ENCODE assay signal across 9 mouse cellular contexts in the genomic region with DNA sequence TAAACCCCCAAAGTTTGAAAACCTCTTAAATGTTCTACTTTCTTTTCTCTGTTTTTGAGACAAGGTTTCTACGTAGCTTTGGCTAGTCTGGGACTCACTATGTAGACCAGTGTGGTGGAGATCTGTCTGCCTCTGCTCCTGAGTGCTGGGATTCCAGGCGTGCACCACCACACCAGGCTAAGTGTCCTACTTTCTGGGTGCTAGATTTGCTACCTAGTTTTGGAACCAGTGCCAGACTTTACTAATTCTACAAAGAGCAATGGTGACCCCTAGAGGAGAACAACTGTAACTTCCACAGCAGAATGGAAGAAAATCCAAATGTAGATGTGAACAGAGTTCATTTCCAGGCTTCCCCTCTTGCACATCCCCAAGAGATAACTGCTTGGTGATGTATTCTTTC. TPM values are rescaled to one million over a fixed set of nuclear protein-coding genes. Genes with fewer than 3 reads are reported as not detected.
DNase-seq lines count a peak whose midpoint lies in the region; ATAC-seq lines count a peak whose summit lies in the region.
"Had no signal": no experiment of that assay in that cellular context is flagged by ENCODE, and none has a peak within 500 bp of the region (broad histone marks: within the 10 kb centered on the region; RNA-seq: fewer than 3 reads in every experiment).

No protein-coding gene starts in this region.

- DNase-seq in embryonic facial prominence, embryonic 11.5 days (ENCODE audit: low spot score) = peak; percentile 76
- DNase-seq in embryonic facial prominence, embryonic 10.5 days (ENCODE audit: low spot score) = no peak
- peak; percentile 90 for DNase-seq in midbrain, embryonic 11.5 days (ENCODE audit: low spot score, missing footprints)
- no peak for DNase-seq in midbrain, embryonic 10.5 days (ENCODE audit: low spot score)
- peak; percentile 48 to 62 for DNase-seq in cerebellum, adult 18-20 months
- DNase-seq in heart, postnatal 10 days = peak; percentile 52 to 63
- no peak for DNase-seq in yolk sac, embryonic 10.5 days (ENCODE audit: low spot score)

- no peak overlapping the region for H3K4me3 ChIP-seq in embryonic facial prominence, embryonic 11.5 days (ENCODE audit: low read depth, low read length)
- H3K4me3 ChIP-seq in embryonic facial prominence, embryonic 10.5 days = no peak overlapping the region
- H3K4me3 ChIP-seq in midbrain, embryonic 11.5 days (ENCODE audit: low read depth, low read length) = no peak overlapping the region
- H3K4me3 ChIP-seq in midbrain, embryonic 10.5 days = no peak overlapping the region
- H3K4me3 ChIP-seq: neural tube, embryonic 13.5 days had no signal

- H3K36me3 ChIP-seq in embryonic facial prominence, embryonic 11.5 days (replicated peaks; ENCODE audit: control insufficient read depth, insufficient read depth, low read depth, low read length) = no peaks in the 10 kb centered on the region
- H3K36me3 ChIP-seq in embryonic facial prominence, embryonic 10.5 days (replicated peaks) = peaks cover 16% of the 10 kb centered on the region; the same call in 1 of the 2 replicates
- no peaks in the 10 kb centered on the region for H3K36me3 ChIP-seq in midbrain, embryonic 11.5 days (ENCODE audit: control insufficient read depth, insufficient read depth, low read length)
- peaks cover 7% of the 10 kb centered on the region; the same call in 1 of the 2 replicates for H3K36me3 ChIP-seq in midbrain, embryonic 10.5 days

- no peaks in the 10 kb centered on the region for H3K27me3 ChIP-seq in embryonic facial prominence, embryonic 11.5 days (ENCODE audit: control insufficient read depth, insufficient read depth, low read length)
- no peaks in the 10 kb centered on the region for H3K27me3 ChIP-seq in embryonic facial prominence, embryonic 10.5 days (replicated peaks; ENCODE audit: low read depth, poor library complexity, severe bottlenecking)
- H3K27me3 ChIP-seq in midbrain, embryonic 11.5 days (ENCODE audit: control insufficient read depth, insufficient read depth, low read length) = no peaks in the 10 kb centered on the region
- no peaks in the 10 kb centered on the region for H3K27me3 ChIP-seq in midbrain, embryonic 10.5 days (ENCODE audit: low read depth, poor library complexity, severe bottlenecking)
- H3K27me3 ChIP-seq: neural tube, embryonic 13.5 days had no signal

- H3K9ac ChIP-seq in embryonic facial prominence, embryonic 11.5 days (replicated peaks; ENCODE audit: low read length) = no peak overlapping the region
- no peak overlapping the region for H3K9ac ChIP-seq in midbrain, embryonic 11.5 days (ENCODE audit: low read length)
- H3K9ac ChIP-seq: neural tube, embryonic 13.5 days had no signal

- ATAC-seq in embryonic facial prominence, embryonic 11.5 days (replicated peaks; ENCODE audit: insufficient number of reproducible peaks, low FRiP score, low TSS enrichment, low read depth) = no peak
- ATAC-seq in midbrain, embryonic 11.5 days (ENCODE audit: low FRiP score) = no peak
- peak; percentile 78 for ATAC-seq in neutrophil, adult 5-6 weeks (ENCODE audit: extremely low read depth, insufficient number of reproducible peaks, low FRiP score, poor library complexity, severe bottlenecking)

- no peaks in the 10 kb centered on the region for H3K9me3 ChIP-seq in embryonic facial prominence, embryonic 11.5 days (replicated peaks; ENCODE audit: control insufficient read depth, low read length)
- no peaks in the 10 kb centered on the region for H3K9me3 ChIP-seq in embryonic facial prominence, embryonic 10.5 days
- H3K9me3 ChIP-seq in midbrain, embryonic 11.5 days (ENCODE audit: control insufficient read depth, low read length) = no peaks in the 10 kb centered on the region
- H3K9me3 ChIP-seq in midbrain, embryonic 10.5 days (replicated peaks) = no peaks in the 10 kb centered on the region
- H3K9me3 ChIP-seq: neural tube, embryonic 13.5 days had no signal

- H3K27ac ChIP-seq in embryonic facial prominence, embryonic 11.5 days (replicated peaks; ENCODE audit: low read depth, low read length) = no peak overlapping the region
- no peak overlapping the region for H3K27ac ChIP-seq in embryonic facial prominence, embryonic 10.5 days (replicated peaks)
- H3K27ac ChIP-seq in midbrain, embryonic 11.5 days (ENCODE audit: low read depth, low read length) = no peak overlapping the region
- no peak overlapping the region for H3K27ac ChIP-seq in midbrain, embryonic 10.5 days (replicated peaks)
- H3K27ac ChIP-seq: neural tube, embryonic 13.5 days had no signal

- no peak overlapping the region for H3K4me2 ChIP-seq in embryonic facial prominence, embryonic 11.5 days (ENCODE audit: low read depth, low read length)
- H3K4me2 ChIP-seq in midbrain, embryonic 11.5 days = no peak overlapping the region
- H3K4me2 ChIP-seq: neural tube, embryonic 13.5 days had no signal

- intact Hi-C loops in heart, postnatal 10 days (cut with DNase I) = loop anchor here (1.0 to 5.0 kb wide), 3 partner anchors 55 to 189 kb away; partner anchors contain the start of gene Plekho1

- 44% methylated on average over 2 of the region's 2 CpGs for WGBS in embryonic facial prominence, embryonic 11.5 days
- WGBS in embryonic facial prominence, embryonic 10.5 days = 44% methylated on average over 2 of the region's 2 CpGs
- WGBS in midbrain, embryonic 11.5 days = 54% methylated on average over 2 of the region's 2 CpGs
- WGBS in midbrain, embryonic 10.5 days = 59% methylated on average over 2 of the region's 2 CpGs

- no peaks in the 10 kb centered on the region for H3K4me1 ChIP-seq in embryonic facial prominence, embryonic 11.5 days (ENCODE audit: control insufficient read depth, insufficient read depth, low read length)
- H3K4me1 ChIP-seq in embryonic facial prominence, embryonic 10.5 days = peaks cover 5% of the 10 kb centered on the region
- no peaks in the 10 kb centered on the region for H3K4me1 ChIP-seq in midbrain, embryonic 11.5 days (ENCODE audit: control insufficient read depth, insufficient read depth, low read length)
- H3K4me1 ChIP-seq in midbrain, embryonic 10.5 days = peaks cover 6% of the 10 kb centered on the region

RNA-seq across cellular contexts. Expression of gene Vps45, which starts 6.4 kb away (rescaled TPM):
- polyA plus RNA-seq in embryonic facial prominence, embryonic 11.5 days (2014; fragmentation: Nextera tagmentation; extraction: Ambion mirVana) = 20.7 and 21.3 TPM in 2 replicates
- polyA plus RNA-seq in embryonic facial prominence, embryonic 10.5 days (2016; fragmentation: Nextera tagmentation; extraction: Ambion mirVana) = 22.4 and 26.5 TPM in 2 replicates
- polyA plus RNA-seq in midbrain, embryonic 11.5 days (2014; fragmentation: Nextera tagmentation; extraction: Ambion mirVana) = 24.7 and 29.5 TPM in 2 replicates
- 28.6 and 33.3 TPM in 2 replicates for polyA plus RNA-seq in midbrain, embryonic 10.5 days (2016; fragmentation: Nextera tagmentation; extraction: Ambion mirVana)
- 10 to 100 TPM; 24.7 to 34.4 TPM for total RNA-seq in heart, postnatal 10 days (2021)
- total RNA-seq in neutrophil, adult 5-6 weeks (2017) = 8.4 and 9.7 TPM in 2 replicates

RNA-seq across cellular contexts. Expression of gene Otud7b, which starts 52.5 kb away (rescaled TPM):
- 10.7 and 12.1 TPM in 2 replicates for polyA plus RNA-seq in embryonic facial prominence, embryonic 11.5 days (2014; fragmentation: Nextera tagmentation; extraction: Ambion mirVana)
- polyA plus RNA-seq in embryonic facial prominence, embryonic 10.5 days (2016; fragmentation: Nextera tagmentation; extraction: Ambion mirVana) = 20.8 and 21.7 TPM in 2 replicates
- polyA plus RNA-seq in midbrain, embryonic 11.5 days (2014; fragmentation: Nextera tagmentation; extraction: Ambion mirVana) = 8.8 and 9.4 TPM in 2 replicates
- polyA plus RNA-seq in midbrain, embryonic 10.5 days (2016; fragmentation: Nextera tagmentation; extraction: Ambion mirVana) = 16.5 and 18.9 TPM in 2 replicates
- total RNA-seq in heart, postnatal 10 days (2021) = 10 to 100 TPM; 50.9 to 51.0 TPM
- total RNA-seq in neutrophil, adult 5-6 weeks (2017) = 47.3 and 48.0 TPM in 2 replicates

RNA-seq across cellular contexts. Expression of gene Plekho1, which starts 56.0 kb away (rescaled TPM):
- 63.1 and 64.8 TPM in 2 replicates for polyA plus RNA-seq in embryonic facial prominence, embryonic 11.5 days (2014; fragmentation: Nextera tagmentation; extraction: Ambion mirVana)
- 73.2 and 78.5 TPM in 2 replicates for polyA plus RNA-seq in embryonic facial prominence, embryonic 10.5 days (2016; fragmentation: Nextera tagmentation; extraction: Ambion mirVana)
- polyA plus RNA-seq in midbrain, embryonic 11.5 days (2014; fragmentation: Nextera tagmentation; extraction: Ambion mirVana) = 62.9 and 70.7 TPM in 2 replicates
- 66.8 and 69.0 TPM in 2 replicates for polyA plus RNA-seq in midbrain, embryonic 10.5 days (2016; fragmentation: Nextera tagmentation; extraction: Ambion mirVana)
- total RNA-seq in heart, postnatal 10 days (2021) = 100 to 1,000 TPM; 111 to 118 TPM
- total RNA-seq in neutrophil, adult 5-6 weeks (2017) = 153 and 166 TPM in 2 replicates

Comparison
In these comparisons a context has a peak if more than half of its experiments do, and no peak if none do; other contexts are left out.
1. DNase-seq: peak in embryonic facial prominence, embryonic 11.5 days (single experiment), midbrain, embryonic 11.5 days (single experiment), cerebellum, adult 18-20 months (2 of 2) and heart, postnatal 10 days (2 of 2); none in embryonic facial prominence, embryonic 10.5 days (single experiment), midbrain, embryonic 10.5 days (single experiment) and yolk sac, embryonic 10.5 days (single experiment).